Mouse (Mus musculus) lung, adult 2 months (tissue): ENCODE measurements around the gene Eml6.
"Not testable (repeated sequence)": the region's sequence is repeated elsewhere in the genome, so short reads cannot be mapped to it uniquely, and the experiment has no call there.

ENCODE experiments used
- CTCF ChIP-seq: fragments of 200-500 bp; IDR thresholded peaks from 2 replicates; pipeline ENCODE4 v1.5.1; 2011; ENCODE audit warnings: mild to moderate bottlenecking, low read length, control low read depth; ENCODE audit not compliant: insufficient read depth
- POLR2A ChIP-seq: fragments of 200-500 bp; IDR thresholded peaks from 2 replicates; pipeline ENCODE4 v1.6.1; 2011; ENCODE audit warnings: low read depth, mild to moderate bottlenecking, control low read depth, low read length, borderline replicate concordance; ENCODE audit errors: extremely low read depth

DNA sequence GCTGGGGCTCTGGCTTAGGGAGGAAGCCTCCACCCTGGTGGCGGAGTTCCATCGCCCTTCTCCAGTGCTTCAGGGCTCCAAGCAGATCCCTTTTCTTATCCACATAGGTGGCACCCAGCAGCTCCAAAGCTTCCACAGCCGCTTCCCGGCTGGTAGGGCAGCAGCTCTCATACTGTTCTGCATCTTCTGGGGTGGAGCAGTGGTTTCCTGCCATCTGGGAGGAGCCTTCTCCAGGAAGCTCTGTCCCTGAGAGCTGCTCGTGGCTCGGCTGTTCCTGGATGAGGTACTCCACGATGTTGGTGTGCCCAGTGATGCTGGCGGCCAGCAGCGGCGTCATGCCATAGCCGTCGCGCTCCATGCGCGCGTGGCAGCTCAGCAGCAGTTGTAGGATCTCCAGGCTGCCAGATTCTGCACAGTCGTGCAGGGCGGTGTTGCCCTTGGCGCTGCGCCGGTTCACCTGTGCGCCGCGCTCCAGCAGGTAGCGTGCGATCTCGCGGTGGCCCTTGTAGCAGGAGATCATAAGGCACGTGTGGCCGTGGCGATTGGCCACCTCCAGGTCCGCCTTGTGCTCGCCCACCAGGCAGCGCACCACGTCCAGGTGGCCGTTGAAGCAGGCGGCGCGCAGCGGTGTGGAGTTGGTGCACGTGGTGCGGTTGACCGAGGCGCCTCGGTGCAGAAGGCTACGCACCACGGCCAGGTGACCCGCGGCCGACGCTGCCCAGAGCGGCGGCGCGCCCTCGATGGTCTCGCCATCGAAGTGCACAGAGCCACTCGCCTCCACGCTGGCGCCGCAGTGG, 201.2 kb downstream of the Eml6 start:
- TF ChIP-seq CTCF, POLR2A: not testable (repeated sequence)
